In the genomic region with DNA sequence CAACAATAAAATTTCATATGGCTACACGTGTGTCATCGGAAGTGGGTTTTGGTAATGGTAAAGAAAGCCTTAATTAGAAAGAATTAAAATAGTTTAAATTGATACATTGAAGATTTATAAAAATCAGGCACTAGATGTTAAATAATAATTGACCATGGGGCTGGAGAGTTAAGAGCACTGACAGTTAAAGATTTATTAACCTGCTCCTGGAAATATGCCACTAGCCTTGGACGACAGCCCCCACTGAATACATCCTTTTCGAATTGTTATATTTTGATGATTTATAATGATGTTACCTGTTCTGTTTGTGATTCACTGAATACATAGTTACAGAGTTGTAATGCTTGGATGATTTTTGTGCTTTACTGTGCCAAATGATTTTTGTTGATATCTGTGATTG, we compare ENCODE assay signal across 9 mouse cellular contexts. TPM values are rescaled to one million over a fixed set of nuclear protein-coding genes. Genes with fewer than 3 reads are reported as not detected.
DNase-seq lines count a peak whose midpoint lies in the region; TF ChIP-seq lines count a peak whose summit lies in the region.
"Not testable (repeated sequence)": the region's sequence is repeated elsewhere in the genome, so short reads cannot be mapped to it uniquely, and the experiment has no call there.
"Had no signal": no experiment of that assay in that cellular context is flagged by ENCODE, and none has a peak within 500 bp of the region (broad histone marks: within the 10 kb centered on the region; RNA-seq: fewer than 3 reads in every experiment).

No protein-coding gene starts in this region.

- not testable (repeated sequence) for TF ChIP-seq POLR2A in heart, adult 2 months (IDR thresholded peaks at IDR 0.05; ENCODE audit: insufficient read depth, low read depth, low read length); kidney, adult 2 months (IDR thresholded peaks at IDR 0.05; ENCODE audit: low read depth, low read length)

- not testable (repeated sequence) for H3K4me3 ChIP-seq in gastrocnemius, adult 2 months; heart, adult 2 months; kidney, adult 2 months (ENCODE audit: insufficient read depth, low read depth, low read length); layer of hippocampus, adult 2 months

- H3K4me1 ChIP-seq in heart, adult 2 months (ENCODE audit: control insufficient read depth, insufficient read depth, low read length), result peaks cover 12% of the 10 kb centered on the region
- H3K4me1 ChIP-seq in kidney, adult 2 months (ENCODE audit: control insufficient read depth, insufficient read depth, low read length), result peaks cover 58% of the 10 kb centered on the region

- H3K27me3 ChIP-seq in heart, adult 2 months (ENCODE audit: control insufficient read depth, insufficient read depth, low read length); kidney, adult 2 months (replicated peaks; ENCODE audit: control insufficient read depth, insufficient read depth, low read length): not testable (repeated sequence)

- H3K27ac ChIP-seq in gastrocnemius, adult 2 months, result peak overlapping the region; percentile 79
- peak overlapping the region; percentile 83 for H3K27ac ChIP-seq in heart, adult 2 months
- H3K27ac ChIP-seq in kidney, adult 2 months (ENCODE audit: insufficient read depth, low read depth, low read length), result not testable (repeated sequence)
- H3K27ac ChIP-seq in layer of hippocampus, adult 2 months, result peak overlapping the region; percentile 32; the same call in 1 of the 2 replicates

- not testable (repeated sequence) for H3K36me3 ChIP-seq in heart, adult 2 months (ENCODE audit: control insufficient read depth, insufficient read depth, low read length); kidney, adult 2 months (ENCODE audit: control insufficient read depth, insufficient read depth, low read length)

- TF ChIP-seq CTCF in gastrocnemius, adult 2 months (IDR thresholded peaks at IDR 0.05); heart, adult 2 months (IDR thresholded peaks at IDR 0.05); kidney, adult 2 months (conservative IDR thresholded peaks at IDR 0.05; ENCODE audit: insufficient read depth, insufficient read length, low read depth, low read length); layer of hippocampus, adult 2 months (conservative IDR thresholded peaks at IDR 0.05): not testable (repeated sequence)

- TF ChIP-seq EP300 in heart, adult 2 months (IDR thresholded peaks at IDR 0.05; ENCODE audit: insufficient read depth, low read depth, low read length), result not testable (repeated sequence)

- not testable (repeated sequence) for H3K79me2 ChIP-seq in heart, adult 2 months (replicated peaks; ENCODE audit: control insufficient read depth, insufficient read depth, low read length)

- H3K9ac ChIP-seq in heart, adult 2 months (ENCODE audit: low read depth, low read length), result not testable (repeated sequence)

- intact Hi-C loops in gastrocnemius, adult 2 months (cut with DNase I); heart, adult 2 months (cut with DNase I): not testable (repeated sequence)

- 69% methylated on average over 4 of the region's 4 CpGs for WGBS in heart, adult 2 months
- 34% methylated on average over 4 of the region's 4 CpGs for WGBS in kidney, adult 2 months

- DNase-seq in gastrocnemius, adult 2 months; heart, adult 2 months; layer of hippocampus, adult 2 months (ENCODE audit: low spot score in 2 of 2): not testable (repeated sequence)
- DNase-seq in kidney, adult 2 months, result peak; percentile 80
- peak; percentile 82 for DNase-seq in kidney, adult 9 months

RNA-seq across cellular contexts. Expression of gene Clmn, which starts 35.9 kb away (rescaled TPM):
- total RNA-seq in gastrocnemius, adult 2 months (2021), result 1 to 10 TPM; 2.6 to 3.2 TPM
- total RNA-seq in heart, adult 2 months (2021), result 1 to 10 TPM; 2.5 to 3.2 TPM
- polyA plus RNA-seq in heart, adult 2 months (2012; rRNA removed), result 1.0 and 1.1 TPM in 2 replicates
- 20.5 and 21.3 TPM in 2 replicates for polyA plus RNA-seq in kidney, adult 2 months (2012; rRNA removed)
- 100 to 1,000 TPM; 103 to 108 TPM for total RNA-seq in layer of hippocampus, adult 2 months (2021)
- total RNA-seq: CH12.LX, MEL had no signal
- polyA plus RNA-seq: CD4-positive, CD25-positive, alpha-beta regulatory T cell, adult 4 months; G1E had no signal

Comparison
In these comparisons a context has a peak if more than half of its experiments do, and no peak if none do; other contexts are left out.
1. RNA of gene Clmn, which starts 35.9 kb away (total RNA-seq): 103 to 108 TPM in layer of hippocampus, adult 2 months; 2.6 to 3.2 TPM in gastrocnemius, adult 2 months and 2.5 to 3.2 TPM in heart, adult 2 months; every median in the first group is over 10 times any median in the second.